Mouse (Mus musculus): Measurements from ENCODE around the gene Glg1.

DNA sequence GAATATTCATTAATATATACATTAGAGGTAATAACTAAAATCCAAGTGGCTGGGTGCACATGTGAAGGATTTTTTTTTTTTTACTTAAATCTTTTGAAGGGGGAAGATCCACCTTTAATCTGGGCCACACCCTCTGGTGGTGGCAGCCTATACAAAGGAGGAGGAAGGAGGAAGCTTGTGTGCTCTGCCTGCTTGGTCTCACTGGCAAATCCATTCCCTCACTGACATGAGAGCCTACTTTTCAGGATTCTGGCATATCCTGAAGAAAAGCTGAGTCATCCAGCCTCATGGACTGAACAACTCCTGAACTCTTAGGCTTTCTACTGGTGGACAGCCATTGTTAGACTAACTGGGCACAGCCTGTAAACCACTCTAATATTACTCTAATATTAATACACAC lies 49.1 kb downstream of the Glg1 start:
- TF ChIP-seq ELF1 (IDR thresholded peaks at IDR 0.05; ENCODE audit: low read depth, low read length), result no peak
- TF ChIP-seq MAX (IDR thresholded peaks at IDR 0.05; ENCODE audit: low read length), result no peak
